Mouse (Mus musculus) monocyte, adult 2 months (primary cell): ENCODE data around the gene Gm42878.
A peak's percentile ranks its signal among the peaks of the same experiment; 100 is the strongest.
"Not testable (repeated sequence)": the region's sequence is repeated elsewhere in the genome, so short reads cannot be mapped to it uniquely, and the experiment has no call there.

Experiments used
- DNase-seq, 2 experiments: peaks; one replicate each; pipeline ENCODE4 v3.0.0; 2022; ENCODE audit warnings: low spot score in 2 of 2, low read depth in 1 of 2

Gene Gm42878

GRCm38 (mm10) chr5:121566035-121566681 is 20.9 kb upstream of the Gm42878 start:
- no peak for DNase-seq

GRCm38 (mm10) chr5:121564468-121564895 is 19.2 kb upstream of the Gm42878 start:
- peak; percentile 68 to 86 for DNase-seq

- DNase-seq = no peak
Measured at GRCm38 (mm10) chr5:121562436-121562835, 17.2 kb upstream of the Gm42878 start.

- no peak for DNase-seq
Measured at GRCm38 (mm10) chr5:121549196-121549595, 3.9 kb upstream of the Gm42878 start.

- no peak for DNase-seq
Measured at GRCm38 (mm10) chr5:121547084-121547483, 1.8 kb upstream of the Gm42878 start.

- DNase-seq = peak in 1 of 2 experiments; percentile 38
Measured at GRCm38 (mm10) chr5:121546530-121546895, 1.2 kb upstream of the Gm42878 start.

GRCm38 (mm10) chr5:121545793-121546529 is 679 bp upstream of the Gm42878 start, which contains the start of gene Mapkapk5:
TSS of gene Mapkapk5 (minus strand) at chr5:121545905.
- DNase-seq = peak; percentile 89 to 96

GRCm38 (mm10) chr5:121543370-121543769 is 1.9 kb downstream of the Gm42878 start:
- no peak for DNase-seq

GRCm38 (mm10) chr5:121541235-121541634 is 4.0 kb downstream of the Gm42878 start:
- DNase-seq = no peak

GRCm38 (mm10) chr5:121540066-121540465 is 5.2 kb downstream of the Gm42878 start:
- DNase-seq = no peak

- DNase-seq = no peak
Measured at GRCm38 (mm10) chr5:121537588-121537987, 7.7 kb downstream of the Gm42878 start.

- DNase-seq = no peak
Measured at GRCm38 (mm10) chr5:121536921-121537555, 8.2 kb downstream of the Gm42878 start.

- no peak for DNase-seq
Measured at GRCm38 (mm10) chr5:121535116-121535515, 10.2 kb downstream of the Gm42878 start.

- no peak for DNase-seq
Measured at GRCm38 (mm10) chr5:121534521-121534920, 10.8 kb downstream of the Gm42878 start.

GRCm38 (mm10) chr5:121526961-121527360 is 18.3 kb downstream of the Gm42878 start:
- DNase-seq = no peak

GRCm38 (mm10) chr5:121526526-121526925 is 18.8 kb downstream of the Gm42878 start:
- no peak for DNase-seq

GRCm38 (mm10) chr5:121525774-121526450 is 19.4 kb downstream of the Gm42878 start:
- DNase-seq = no peak

- DNase-seq = not testable (repeated sequence)
Measured at GRCm38 (mm10) chr5:121519758-121520157, 25.5 kb downstream of the Gm42878 start.

GRCm38 (mm10) chr5:121518983-121519382 is 26.3 kb downstream of the Gm42878 start:
- DNase-seq = no peak

GRCm38 (mm10) chr5:121510009-121510408 is 35.3 kb downstream of the Gm42878 start:
- no peak for DNase-seq

GRCm38 (mm10) chr5:121506846-121507245 is 38.4 kb downstream of the Gm42878 start:
- DNase-seq = no peak
